9 mouse cellular contexts compared by ENCODE assay signal in genomic region chr7:127778350-127778749, GRCm38 (mm10). TPM values are rescaled to one million over a fixed set of nuclear protein-coding genes. Genes with fewer than 3 reads are reported as not detected.
DNase-seq lines count a peak whose midpoint lies in the region; ATAC-seq lines count a peak whose summit lies in the region.
"Had no signal": no experiment of that assay in that cellular context is flagged by ENCODE, and none has a peak within 500 bp of the region (broad histone marks: within the 10 kb centered on the region; RNA-seq: fewer than 3 reads in every experiment).

No protein-coding gene starts in this region.

- H3K36me3 ChIP-seq in kidney, embryonic 15.5 days = peaks cover 53% of the 10 kb centered on the region
- peaks cover 43% of the 10 kb centered on the region for H3K36me3 ChIP-seq in hindbrain, embryonic 15.5 days
- H3K36me3 ChIP-seq in midbrain, embryonic 16.5 days (ENCODE audit: control insufficient read depth, insufficient read depth, low read length) = peaks cover 20% of the 10 kb centered on the region

- ATAC-seq in kidney, embryonic 15.5 days (replicated peaks; ENCODE audit: low FRiP score) = no peak
- ATAC-seq in hindbrain, embryonic 15.5 days (ENCODE audit: low FRiP score, low read depth) = no peak
- ATAC-seq in midbrain, embryonic 16.5 days = no peak

- no peaks in the 10 kb centered on the region for H3K9me3 ChIP-seq in kidney, embryonic 15.5 days (replicated peaks)
- no peaks in the 10 kb centered on the region for H3K9me3 ChIP-seq in hindbrain, embryonic 15.5 days
- no peaks in the 10 kb centered on the region for H3K9me3 ChIP-seq in midbrain, embryonic 16.5 days (replicated peaks; ENCODE audit: control insufficient read depth, low read length, poor library complexity, severe bottlenecking)

- H3K27ac ChIP-seq in kidney, embryonic 15.5 days = no peak overlapping the region
- H3K27ac ChIP-seq in hindbrain, embryonic 15.5 days (replicated peaks) = peak overlapping the region; percentile 96; the same call in 1 of the 2 replicates
- no peak overlapping the region for H3K27ac ChIP-seq in midbrain, embryonic 16.5 days (ENCODE audit: low read length)

- H3K4me1 ChIP-seq in kidney, embryonic 15.5 days = peaks cover 23% of the 10 kb centered on the region
- H3K4me1 ChIP-seq in hindbrain, embryonic 15.5 days (replicated peaks) = peaks cover 22% of the 10 kb centered on the region
- peaks cover 10% of the 10 kb centered on the region for H3K4me1 ChIP-seq in midbrain, embryonic 16.5 days (ENCODE audit: control insufficient read depth, insufficient read depth, low read length)

- peak overlapping the region; percentile 68 for H3K4me2 ChIP-seq in kidney, embryonic 15.5 days
- peak overlapping the region; percentile 69 for H3K4me2 ChIP-seq in hindbrain, embryonic 15.5 days
- H3K4me2 ChIP-seq in midbrain, embryonic 16.5 days (ENCODE audit: low read length) = peak overlapping the region; percentile 92

- H3K9ac ChIP-seq in kidney, embryonic 15.5 days = peak overlapping the region; percentile 88
- H3K9ac ChIP-seq in hindbrain, embryonic 15.5 days = peak overlapping the region; percentile 91
- peak overlapping the region; percentile 91 for H3K9ac ChIP-seq in midbrain, embryonic 16.5 days (ENCODE audit: low read depth, low read length)

- H3K27me3 ChIP-seq in kidney, embryonic 15.5 days = no peaks in the 10 kb centered on the region
- H3K27me3 ChIP-seq in hindbrain, embryonic 15.5 days = no peaks in the 10 kb centered on the region
- no peaks in the 10 kb centered on the region for H3K27me3 ChIP-seq in midbrain, embryonic 16.5 days (ENCODE audit: control insufficient read depth, insufficient read depth, low read depth, low read length)

- DNase-seq in kidney, postnatal 25 days = no peak
- peak; percentile 33 to 64 for DNase-seq in cerebellum, postnatal 14 days
- no peak for DNase-seq in layer of hippocampus, postnatal 10 days (ENCODE audit: low spot score in 2 of 2)
- DNase-seq in gastrocnemius, adult 8-10 months (ENCODE audit: low spot score in 2 of 2) = no peak
- no peak for DNase-seq in ovary, postnatal 36 days (ENCODE audit: low spot score)

- 79% methylated on average over 4 of the region's 4 CpGs for WGBS in kidney, embryonic 15.5 days
- WGBS in hindbrain, embryonic 15.5 days = 79% methylated on average over 4 of the region's 4 CpGs
- 83% methylated on average over 4 of the region's 4 CpGs for WGBS in midbrain, embryonic 16.5 days

- H3K4me3 ChIP-seq in kidney, embryonic 15.5 days (replicated peaks) = peak overlapping the region; percentile 90
- peak overlapping the region; percentile 92 for H3K4me3 ChIP-seq in hindbrain, embryonic 15.5 days
- H3K4me3 ChIP-seq in midbrain, embryonic 16.5 days (ENCODE audit: low read depth, low read length) = peak overlapping the region; percentile 86

RNA-seq across cellular contexts. Expression of gene Setd1a, which starts 1.9 kb away (rescaled TPM):
- 23.2 and 25.9 TPM in 2 replicates for polyA plus RNA-seq in kidney, embryonic 15.5 days (2015; fragmentation: Nextera tagmentation; extraction: Ambion mirVana)
- 20.0 and 20.1 TPM in 2 replicates for polyA plus RNA-seq in hindbrain, embryonic 15.5 days (2015; fragmentation: Nextera tagmentation; extraction: Ambion mirVana)
- polyA plus RNA-seq in midbrain, embryonic 16.5 days (2015; fragmentation: Nextera tagmentation; extraction: Ambion mirVana) = 12.8 and 18.0 TPM in 2 replicates
- total RNA-seq in layer of hippocampus, postnatal 10 days (2021) = 10 to 100 TPM; 35.5 to 40.3 TPM
- 10 to 100 TPM; 16.4 to 22.8 (median 18.6) TPM for total RNA-seq in gastrocnemius, adult 8-10 months (2022)

RNA-seq across cellular contexts. Expression of gene Gm49388, which starts 7.1 kb away (rescaled TPM):
- polyA plus RNA-seq in kidney, embryonic 15.5 days (2015; fragmentation: Nextera tagmentation; extraction: Ambion mirVana) = not detected in 2 replicates
- not detected in 2 replicates for polyA plus RNA-seq in hindbrain, embryonic 15.5 days (2015; fragmentation: Nextera tagmentation; extraction: Ambion mirVana)
- polyA plus RNA-seq in midbrain, embryonic 16.5 days (2015; fragmentation: Nextera tagmentation; extraction: Ambion mirVana) = not detected in 2 replicates
- total RNA-seq in layer of hippocampus, postnatal 10 days (2021) = 1 to 10 TPM; 2.9 to 4.6 TPM
- 1 to 10 TPM; 1.6 to 2.3 (median 2.1) TPM for total RNA-seq in gastrocnemius, adult 8-10 months (2022)
- total RNA-seq: hematopoietic stem cell, adult 5-6 weeks had no signal

RNA-seq across cellular contexts. Expression of gene Orai3, which starts 8.7 kb away (rescaled TPM):
- 25.1 and 26.7 TPM in 2 replicates for polyA plus RNA-seq in kidney, embryonic 15.5 days (2015; fragmentation: Nextera tagmentation; extraction: Ambion mirVana)
- polyA plus RNA-seq in hindbrain, embryonic 15.5 days (2015; fragmentation: Nextera tagmentation; extraction: Ambion mirVana) = 9.2 and 10.4 TPM in 2 replicates
- polyA plus RNA-seq in midbrain, embryonic 16.5 days (2015; fragmentation: Nextera tagmentation; extraction: Ambion mirVana) = 8.8 TPM in 2 replicates
- total RNA-seq in layer of hippocampus, postnatal 10 days (2021) = 10 to 100 TPM; 18.5 to 19.1 TPM
- total RNA-seq in gastrocnemius, adult 8-10 months (2022) = 10 to 100 TPM; 12.2 to 13.6 (median 12.9) TPM

RNA-seq across cellular contexts. Expression of gene Hsd3b7, which starts 22.1 kb away (rescaled TPM):
- 23.0 and 27.6 TPM in 2 replicates for polyA plus RNA-seq in kidney, embryonic 15.5 days (2015; fragmentation: Nextera tagmentation; extraction: Ambion mirVana)
- polyA plus RNA-seq in hindbrain, embryonic 15.5 days (2015; fragmentation: Nextera tagmentation; extraction: Ambion mirVana) = 9.7 and 10.5 TPM in 2 replicates
- polyA plus RNA-seq in midbrain, embryonic 16.5 days (2015; fragmentation: Nextera tagmentation; extraction: Ambion mirVana) = 8.4 and 10.3 TPM in 2 replicates
- total RNA-seq in layer of hippocampus, postnatal 10 days (2021) = 1 to 10 TPM; 4.8 to 5.1 TPM
- 1 to 10 TPM; 1.5 to 4.2 (median 1.9) TPM for total RNA-seq in gastrocnemius, adult 8-10 months (2022)

RNA-seq across cellular contexts. Expression of gene Fbxl19, which starts 34.0 kb away (rescaled TPM):
- 5.6 and 6.8 TPM in 2 replicates for polyA plus RNA-seq in kidney, embryonic 15.5 days (2015; fragmentation: Nextera tagmentation; extraction: Ambion mirVana)
- 10.0 and 10.5 TPM in 2 replicates for polyA plus RNA-seq in hindbrain, embryonic 15.5 days (2015; fragmentation: Nextera tagmentation; extraction: Ambion mirVana)
- polyA plus RNA-seq in midbrain, embryonic 16.5 days (2015; fragmentation: Nextera tagmentation; extraction: Ambion mirVana) = 7.4 and 8.0 TPM in 2 replicates
- total RNA-seq in layer of hippocampus, postnatal 10 days (2021) = 10 to 100 TPM; 86.8 to 92.2 TPM
- 1 to 10 TPM in 2 of 4 experiments, under 1 TPM in 2; 0.92 to 1.6 (median 1.1) TPM for total RNA-seq in gastrocnemius, adult 8-10 months (2022)

Comparison
In these comparisons a context has a peak if more than half of its experiments do, and no peak if none do; other contexts are left out.
1. DNase-seq: peak in cerebellum, postnatal 14 days (2 of 2); none in kidney, postnatal 25 days (0 of 2), layer of hippocampus, postnatal 10 days (0 of 2), gastrocnemius, adult 8-10 months (0 of 2) and ovary, postnatal 36 days (single experiment).
2. Peak in every context shown above with its lines, with median percentiles within 50 percentile points of each other: H3K4me2 ChIP-seq, H3K4me3 ChIP-seq and H3K9ac ChIP-seq.